Mouse (Mus musculus): ENCODE results near the gene Camk1d.

DNA sequence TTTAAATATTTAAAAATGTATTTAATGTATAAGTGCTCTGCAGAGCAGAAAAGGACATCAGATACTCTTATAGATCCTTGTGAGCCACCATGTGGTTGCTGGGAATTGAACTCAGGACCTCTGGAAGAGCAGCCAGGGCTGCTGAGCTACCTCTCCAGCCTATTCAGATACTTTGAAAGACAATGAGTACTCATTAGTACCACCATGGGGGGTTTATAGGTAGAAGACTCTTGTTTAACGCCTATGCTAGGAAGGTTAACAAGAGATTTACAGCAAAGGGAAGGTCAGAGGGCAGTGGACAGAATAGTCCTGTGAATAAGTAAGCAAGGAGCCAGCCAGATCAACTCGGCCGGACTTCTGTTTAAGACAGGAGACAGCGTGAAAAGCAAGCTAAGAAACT, 357.3 kb downstream of the Camk1d start:
- TF ChIP-seq POLR2A (IDR thresholded peaks at IDR 0.05; ENCODE audit: insufficient read depth, low read depth, low read length) (no peak), CTCF (IDR thresholded peaks at IDR 0.05; ENCODE audit: insufficient read depth, low read depth, low read length) (no peak)
